Mouse (Mus musculus): Measurements from ENCODE around the gene Fbxl7. TPM values are rescaled to one million over a fixed set of nuclear protein-coding genes. Genes with fewer than 3 reads are reported as not detected.

Fbxl7 gene
- total RNA-seq, 1 experiment from 2014 or later, result not detected

DNA sequence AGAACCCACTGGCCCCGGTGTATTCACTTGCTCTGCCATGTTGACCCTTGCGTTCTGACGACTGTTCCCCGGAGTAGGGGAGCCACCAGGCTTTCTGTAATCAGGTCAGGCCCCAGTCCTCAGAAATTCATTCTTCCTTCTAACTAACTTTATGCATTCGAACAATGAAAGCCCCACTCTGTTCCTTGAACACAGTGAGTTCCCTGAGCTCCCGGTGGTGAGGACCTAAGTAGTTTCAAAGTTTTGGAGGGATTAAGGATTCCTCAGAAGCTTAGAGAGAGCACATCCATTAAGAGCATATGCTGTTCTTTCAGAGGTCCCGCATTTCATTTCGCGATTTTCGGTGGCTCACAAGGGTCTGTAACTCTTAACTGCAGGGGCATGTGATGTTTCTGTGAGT, 341.8 kb downstream of the Fbxl7 start:
- no peak for ATAC-seq (replicated peaks; ENCODE audit: low read depth, poor library complexity, severe bottlenecking)

DNA sequence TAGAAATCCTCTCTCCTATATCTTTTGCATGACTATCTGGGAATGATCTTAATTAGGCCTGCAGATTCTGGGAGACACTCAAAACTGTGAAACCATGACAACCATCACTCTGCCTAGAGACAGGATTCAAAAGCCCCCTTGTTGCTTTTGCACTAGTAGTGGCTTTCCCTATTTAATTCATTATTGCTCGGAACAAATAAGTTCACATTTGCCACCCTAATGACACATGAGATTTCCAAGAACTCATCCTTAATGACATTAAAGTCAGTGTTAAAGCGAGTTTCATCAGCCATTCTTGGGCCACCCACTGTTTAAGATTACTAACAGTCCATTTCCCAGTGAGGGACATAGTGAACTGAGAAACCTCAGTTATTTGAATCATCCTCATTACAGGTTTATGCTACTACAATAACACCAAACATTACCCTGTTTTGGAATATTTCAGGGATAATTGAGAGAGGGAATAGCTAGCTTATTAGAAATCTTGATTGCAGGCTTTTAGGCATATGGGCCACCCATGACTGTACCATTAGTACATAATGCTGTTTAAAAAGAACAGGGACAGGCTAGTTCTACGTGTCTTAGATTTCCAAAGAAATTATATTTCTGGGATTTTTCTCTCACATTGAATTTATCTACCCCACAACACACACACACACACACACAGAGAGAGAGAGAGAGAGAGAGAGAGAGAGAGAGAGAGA, 361.2 kb downstream of the Fbxl7 start:
- ATAC-seq (replicated peaks; ENCODE audit: low read depth, poor library complexity, severe bottlenecking), result no peak

DNA sequence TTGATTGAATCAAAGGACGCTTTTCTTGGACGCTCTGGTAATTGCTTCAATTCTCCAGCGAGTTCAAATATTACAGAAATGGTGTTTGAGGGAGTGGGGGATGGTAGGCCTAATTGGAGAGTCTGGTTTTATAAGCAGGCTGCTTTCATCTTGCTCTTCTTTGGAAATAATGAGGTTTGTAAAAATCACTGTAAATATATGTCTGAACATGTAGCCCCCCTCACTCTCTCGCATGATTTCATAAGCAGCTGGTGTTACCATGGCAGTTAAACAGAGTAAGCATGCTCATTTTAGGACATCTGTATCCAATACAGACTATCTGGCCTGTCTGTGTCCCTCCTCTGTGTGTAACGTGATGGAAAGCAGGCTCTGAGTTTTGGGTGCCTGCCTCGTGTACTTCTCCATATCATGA, 376.2 kb downstream of the Fbxl7 start:
- ATAC-seq (replicated peaks; ENCODE audit: low read depth, poor library complexity, severe bottlenecking), result no peak

DNA sequence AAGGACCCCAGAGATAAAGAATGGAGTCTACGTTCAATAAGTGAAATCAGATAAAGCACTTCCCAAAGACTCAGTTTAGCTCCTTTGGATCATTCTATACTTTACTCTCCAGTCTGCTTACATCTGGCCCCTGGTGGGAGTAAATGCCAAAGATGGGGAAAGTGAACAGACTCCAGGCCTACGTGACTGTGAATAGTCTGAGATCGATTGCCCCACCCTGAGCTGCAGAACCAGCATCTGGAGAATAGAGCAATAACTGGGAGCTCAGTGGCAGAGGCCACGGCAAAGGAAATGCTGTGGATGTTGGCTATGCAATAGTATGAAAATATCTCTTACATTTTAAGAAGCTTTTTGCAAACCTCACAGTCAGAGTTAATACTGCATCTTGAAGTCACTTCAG, 394.4 kb downstream of the Fbxl7 start:
- ATAC-seq (replicated peaks; ENCODE audit: low read depth, poor library complexity, severe bottlenecking), result no peak

All from common myeloid progenitor, adult 5-6 weeks (primary cell).